Mouse (Mus musculus) adrenal gland, postnatal 4 days (tissue): Measurements from ENCODE around the gene Slc39a9. TPM values are rescaled to one million over a fixed set of nuclear protein-coding genes. Genes with fewer than 3 reads are reported as not detected.

Experiments
- DNase-seq, 2 experiments: peaks; one replicate each; pipeline ENCODE4 v3.0.0; 2021 to 2022; ENCODE audit warnings: low spot score in 2 of 2, mixed read lengths in 2 of 2
- total RNA-seq, 2 experiments: library from RNA; stranded (reverse); gene quantifications; 2 replicates each; pipeline ENCODE4 v1.2.3; 2021

Gene Slc39a9
- total RNA-seq, 2 experiments from 2014 or later, result 43.2 to 47.9 TPM

DNA sequence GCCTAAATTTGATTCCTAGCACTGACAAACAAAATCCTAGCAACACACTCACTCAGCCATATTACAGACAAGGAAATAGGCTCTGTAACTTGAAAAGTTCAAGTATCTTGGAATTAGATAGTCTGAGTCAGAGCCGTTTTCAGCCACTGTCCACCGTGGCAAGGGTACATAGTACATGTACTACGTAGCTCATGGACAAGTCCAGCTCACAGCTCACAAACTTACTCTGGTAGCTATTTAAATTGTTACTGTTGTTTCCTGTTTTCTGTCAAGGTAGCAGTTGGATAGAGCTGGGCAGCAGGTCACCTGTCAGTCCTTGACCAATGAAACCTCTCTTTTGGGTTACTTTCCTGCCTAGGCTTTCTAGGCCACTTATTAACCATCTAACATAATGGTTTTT is 2.7 kb downstream of the Slc39a9 start:
- DNase-seq, result no peak

- DNase-seq, result no peak
These were observed 10.4 kb downstream of the Slc39a9 start for GRCm38 (mm10) chr12:80653951-80654658.

DNA sequence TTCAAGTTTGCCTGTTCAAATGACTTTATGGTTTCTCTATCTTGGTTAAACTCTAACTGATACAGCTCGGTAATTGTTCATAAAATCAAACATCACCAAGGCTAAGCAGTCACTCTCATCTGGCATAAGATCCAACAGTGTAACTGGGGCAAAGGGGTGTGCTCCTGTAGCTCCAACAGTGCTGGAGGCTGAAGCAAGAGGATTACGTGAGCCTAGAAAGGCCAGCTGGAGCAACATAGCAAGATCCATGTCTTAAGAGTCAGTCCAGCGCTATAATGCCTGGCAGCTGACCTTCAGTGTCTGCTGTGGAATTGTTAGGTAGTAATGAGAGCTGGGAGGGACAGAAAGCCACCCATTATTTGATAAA is 11.0 kb downstream of the Slc39a9 start:
- no peak for DNase-seq

- DNase-seq, result no peak
These were observed 15.0 kb downstream of the Slc39a9 start for GRCm38 (mm10) chr12:80658661-80659060.

GRCm38 (mm10) chr12:80662322-80662721 is 18.6 kb downstream of the Slc39a9 start:
- DNase-seq, result no peak

DNA sequence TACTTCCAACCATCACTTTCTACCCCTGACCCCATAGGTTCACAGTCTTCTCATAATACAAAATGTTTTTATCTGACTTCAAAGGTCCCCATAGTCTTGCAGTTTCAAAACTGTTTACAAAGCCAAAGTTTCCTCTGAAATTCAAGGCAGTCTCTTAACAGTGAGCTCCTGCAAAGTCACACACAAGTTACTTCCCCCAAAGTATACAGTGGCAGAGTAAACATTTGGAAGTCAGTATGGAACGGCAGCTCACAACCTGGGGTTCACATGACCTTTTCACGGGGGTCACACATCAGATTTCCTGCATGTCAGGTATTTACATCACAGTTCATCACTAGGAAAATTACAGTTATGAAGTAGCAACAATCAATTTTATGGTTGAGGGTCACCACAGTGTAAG is 20.3 kb downstream of the Slc39a9 start:
- no peak for DNase-seq

GRCm38 (mm10) chr12:80668391-80668790 is 24.7 kb downstream of the Slc39a9 start:
- DNase-seq, result no peak

GRCm38 (mm10) chr12:80673170-80673569 is 29.5 kb downstream of the Slc39a9 start:
- DNase-seq, result no peak

DNA sequence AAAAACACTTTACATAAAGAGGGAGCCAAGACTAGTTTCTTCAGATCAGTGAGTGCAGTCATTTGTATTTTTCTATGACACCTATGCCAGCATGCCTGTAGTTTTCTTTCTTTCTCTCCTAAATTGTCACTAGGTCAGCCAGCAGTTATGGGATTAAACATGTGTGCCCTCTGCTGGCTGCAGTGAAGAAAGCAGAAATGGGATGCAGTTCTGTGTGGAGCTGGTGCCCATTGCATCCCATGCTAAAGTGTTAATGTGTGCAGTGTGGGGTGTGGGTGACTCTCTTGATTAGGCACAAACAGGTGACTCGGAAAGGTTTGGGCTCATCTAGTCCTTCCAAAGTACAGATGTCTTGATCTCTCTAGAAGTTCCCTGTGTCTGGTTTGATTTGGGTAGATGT is 37.7 kb downstream of the Slc39a9 start:
- no peak for DNase-seq

DNA sequence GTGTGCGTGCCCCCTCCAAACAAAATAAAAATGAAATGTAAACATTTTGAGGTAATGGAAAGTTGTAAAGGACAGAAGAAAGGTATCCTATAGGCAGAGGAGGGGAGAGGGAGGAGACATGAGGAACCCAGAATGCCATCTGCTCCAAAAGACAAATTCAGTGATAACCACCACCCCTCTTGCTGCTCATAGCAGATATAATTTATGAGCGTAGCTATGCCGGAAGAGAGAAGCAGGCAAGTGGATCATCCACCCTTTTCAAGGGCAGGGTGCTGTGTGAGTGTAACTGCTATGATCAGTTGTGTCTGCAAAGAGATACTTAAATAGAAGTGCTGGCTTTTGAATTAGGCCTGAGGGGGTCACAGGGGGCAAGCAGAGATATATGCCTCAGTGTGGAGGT is 39.9 kb downstream of the Slc39a9 start:
- no peak for DNase-seq

GRCm38 (mm10) chr12:80684316-80684715 is 40.6 kb downstream of the Slc39a9 start:
- no peak for DNase-seq

DNA sequence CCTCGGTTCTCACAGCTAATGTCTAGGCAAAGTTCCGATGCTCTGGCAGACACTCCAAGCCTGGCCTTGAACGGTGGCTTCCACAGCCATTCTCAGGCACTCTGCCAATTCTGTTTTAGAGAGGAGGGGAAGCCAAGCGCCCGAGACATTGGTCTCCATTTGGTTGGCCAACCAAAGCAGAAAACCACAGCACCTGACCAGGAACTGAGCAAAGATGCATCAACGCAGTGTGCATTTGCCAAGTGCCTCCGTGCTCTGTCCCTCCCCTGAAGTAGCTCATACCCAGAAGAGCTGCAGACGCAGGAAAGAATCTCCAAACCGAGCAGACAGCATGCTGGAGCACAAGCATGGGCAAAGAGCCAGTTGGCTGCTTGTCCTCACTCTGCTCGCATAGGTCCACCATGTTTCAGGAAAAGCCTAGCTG is 44.1 kb downstream of the Slc39a9 start:
- peak in 1 of 2 experiments; percentile 41 for DNase-seq

- DNase-seq, result no peak
These were observed 46.0 kb downstream of the Slc39a9 start for GRCm38 (mm10) chr12:80689696-80690095.

DNA sequence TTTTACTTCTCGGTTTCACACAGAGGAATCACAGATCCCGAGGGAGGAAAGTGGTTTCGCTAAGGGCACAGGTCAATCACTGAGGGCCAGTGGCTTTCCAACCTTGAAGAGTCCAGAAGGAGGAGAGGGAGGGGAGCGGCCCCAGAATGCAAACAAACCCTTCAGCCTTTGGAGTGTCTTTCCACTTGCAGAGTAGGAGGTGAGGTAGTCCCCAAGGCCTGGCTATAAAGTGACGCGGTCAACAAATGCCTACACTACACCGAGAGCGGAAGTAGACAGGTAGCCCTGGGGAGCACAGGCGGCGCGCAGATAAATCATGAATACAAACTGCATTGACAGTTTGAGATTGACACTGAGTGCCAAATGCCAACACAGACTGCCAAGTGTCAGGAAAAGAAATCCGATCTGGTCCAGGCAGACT is 48.0 kb downstream of the Slc39a9 start:
- DNase-seq, result no peak

GRCm38 (mm10) chr12:80692269-80692972 is 48.7 kb downstream of the Slc39a9 start, which contains the start of gene Plekhd1:
Gene Plekhd1, plus strand, starts transcription at chr12:80692591.
- no peak for DNase-seq

DNA sequence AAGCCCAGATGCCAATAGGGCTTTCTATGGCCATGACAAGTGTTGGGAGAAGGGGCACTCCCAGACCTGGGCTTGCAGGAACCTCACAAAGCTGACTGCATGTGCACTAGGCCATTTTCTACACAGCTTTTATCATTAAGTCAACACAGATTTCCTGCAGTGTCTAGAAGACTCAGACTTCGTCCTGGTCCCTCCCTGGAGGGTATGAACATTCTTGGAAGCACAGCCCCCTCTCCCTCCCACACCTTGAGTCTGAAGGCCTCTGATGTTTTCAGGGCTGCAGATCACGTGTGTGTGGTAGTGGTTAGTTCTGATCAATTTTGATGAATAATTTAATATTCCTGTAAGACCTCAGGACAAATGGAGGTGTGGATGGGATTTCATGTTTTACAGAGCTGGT is 50.0 kb downstream of the Slc39a9 start:
- no peak for DNase-seq

- no peak for DNase-seq
These were observed 51.3 kb downstream of the Slc39a9 start for GRCm38 (mm10) chr12:80695004-80695403.

GRCm38 (mm10) chr12:80698526-80699143 is 55.0 kb downstream of the Slc39a9 start:
- no peak for DNase-seq

- no peak for DNase-seq
These were observed 55.5 kb downstream of the Slc39a9 start for GRCm38 (mm10) chr12:80699144-80699531.

DNA sequence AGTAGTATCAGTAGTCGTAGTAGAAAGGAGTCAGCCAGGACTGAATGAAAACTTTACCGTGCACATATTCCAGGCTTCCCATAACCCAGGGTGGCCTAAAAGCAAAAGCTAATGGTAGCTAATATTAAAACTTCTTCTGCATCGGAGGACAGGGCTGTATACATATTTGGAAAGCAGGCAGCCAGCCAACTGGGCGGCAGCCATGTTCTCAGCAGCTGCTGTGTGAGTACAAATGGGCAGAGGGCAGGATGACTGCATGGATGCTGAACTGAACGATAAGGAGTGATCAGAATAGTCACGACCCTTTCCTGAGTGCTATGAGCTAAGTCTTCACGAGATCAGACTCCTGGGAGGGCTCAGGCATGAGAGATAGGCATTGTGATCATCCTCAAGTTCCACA is 57.6 kb downstream of the Slc39a9 start:
- no peak for DNase-seq

DNA sequence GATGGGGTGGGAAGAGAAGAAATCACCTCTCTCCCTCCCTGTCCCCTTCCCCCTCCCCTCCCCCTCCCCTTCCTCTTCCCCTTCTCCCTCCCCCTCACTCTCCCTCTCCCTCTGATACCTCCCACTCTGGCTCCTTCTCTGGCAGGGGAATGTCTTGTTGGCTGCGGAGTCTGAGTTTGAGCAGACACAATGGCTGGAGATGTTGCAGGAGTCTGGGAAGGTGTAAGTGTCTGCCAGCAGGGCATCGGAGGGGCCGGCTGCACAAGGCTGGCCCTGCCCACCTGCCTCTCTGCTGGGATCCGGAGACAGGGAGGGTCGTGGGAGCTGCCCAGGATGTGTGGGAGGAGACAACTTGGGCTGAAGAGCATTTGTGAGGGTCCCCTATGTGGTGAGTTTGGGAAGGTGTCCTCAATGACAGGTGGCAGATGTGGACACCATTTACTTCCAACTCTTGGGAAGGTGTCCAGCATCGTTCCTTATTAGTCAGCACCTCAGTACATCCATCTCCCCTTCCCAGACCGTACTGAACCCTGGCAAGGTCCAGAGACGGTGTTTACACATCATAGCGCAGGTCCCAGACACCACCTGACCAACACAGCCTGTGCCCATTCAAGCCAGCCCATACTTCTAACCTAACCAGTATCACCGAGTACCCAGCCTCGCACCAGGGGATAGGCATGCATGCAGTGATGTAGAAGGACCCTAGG is 62.7 kb downstream of the Slc39a9 start:
- no peak for DNase-seq
